Mouse (Mus musculus): ENCODE measurements around the gene Tnfsf10.

Tnfsf10 gene

GRCm38 (mm10) chr3:27371725-27372650 lies 55.2 kb downstream of the Tnfsf10 start:
- DNase-seq (ENCODE audit: low spot score), result no peak

- DNase-seq (ENCODE audit: low spot score), result no peak
Observed at GRCm38 (mm10) chr3:27374396-27374795, 57.6 kb downstream of the Tnfsf10 start.

- no peak for DNase-seq (ENCODE audit: low spot score)
Observed at GRCm38 (mm10) chr3:27377935-27378334, 61.1 kb downstream of the Tnfsf10 start.

GRCm38 (mm10) chr3:27384836-27385235 lies 68.0 kb downstream of the Tnfsf10 start:
- no peak for DNase-seq (ENCODE audit: low spot score)

DNA sequence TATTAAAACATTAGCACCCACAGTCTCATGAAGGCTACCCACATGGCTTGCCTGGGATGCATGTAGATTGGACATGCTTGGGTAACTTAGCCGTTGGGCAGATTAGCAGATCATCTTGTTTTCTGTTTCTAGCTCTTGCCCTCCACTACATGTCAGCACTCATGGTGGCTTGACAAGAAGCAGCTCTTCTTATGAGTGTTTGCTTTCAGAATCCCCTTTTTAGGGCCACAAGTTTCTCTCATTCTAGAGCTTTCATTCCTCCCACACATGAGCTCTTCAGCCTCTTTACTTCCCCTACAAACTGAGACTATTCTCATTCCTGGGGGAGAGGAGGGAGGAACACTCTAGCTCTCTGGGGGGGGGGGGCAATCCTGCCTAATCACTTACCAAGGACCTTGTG lies 73.1 kb downstream of the Tnfsf10 start:
- DNase-seq (ENCODE audit: low spot score), result no peak
